Mouse (Mus musculus) intestine, embryonic 15.5 days (tissue): ENCODE measurements around the gene Ero1l. TPM values are rescaled to one million over a fixed set of nuclear protein-coding genes. Genes with fewer than 3 reads are reported as not detected.

ENCODE experiments used
- ATAC-seq: fragments of 200-750 bp; cut with Nextera tagmentation; 2 replicates; pipeline ENCODE4 v1.8.0; 2017; ENCODE audit warnings: moderate TSS enrichment, moderate library complexity
- H3K27ac ChIP-seq: fragments of 300-500 bp; sonication (generic); 2 replicates; pipeline ENCODE4 v1.5.1; 2015; ENCODE audit warnings: mild to moderate bottlenecking, inconsistent platforms
- H3K27me3 ChIP-seq: fragments of 300-500 bp; sonication (generic); replicated peaks from 2 replicates; pipeline ENCODE4 v1.6.1; 2015; ENCODE audit warnings: inconsistent platforms
- H3K36me3 ChIP-seq: fragments of 300-500 bp; sonication (generic); 2 replicates; pipeline ENCODE4 v1.6.1; 2015; ENCODE audit warnings: inconsistent platforms
- H3K4me1 ChIP-seq: fragments of 300-500 bp; sonication (generic); replicated peaks from 2 replicates; pipeline ENCODE4 v1.6.1; 2015; ENCODE audit warnings: inconsistent platforms
- H3K4me2 ChIP-seq: fragments of 300-500 bp; sonication (generic); replicated peaks from 2 replicates; pipeline ENCODE4 v1.6.1; 2015; ENCODE audit warnings: mild to moderate bottlenecking, inconsistent platforms
- H3K4me3 ChIP-seq: fragments of 300-500 bp; sonication (generic); replicated peaks from 2 replicates; pipeline ENCODE4 v1.5.1; 2015; ENCODE audit warnings: inconsistent platforms
- H3K9ac ChIP-seq: fragments of 300-500 bp; sonication (generic); 2 replicates; pipeline ENCODE4 v1.6.1; 2015; ENCODE audit warnings: inconsistent platforms
- H3K9me3 ChIP-seq: fragments of 300-500 bp; sonication (generic); 2 replicates; pipeline ENCODE4 v1.6.1; 2016; ENCODE audit warnings: inconsistent platforms
- WGBS: fragments of 180-500 bp; shearing (Covaris S2); methylation state at CpG from one replicate; pipeline ENCODE4 v1.1.7; 2015; 5-methylcytosine and 5-hydroxymethylcytosine counted together
- polyA plus RNA-seq: library from polyadenylated mRNA; unstranded; fragments of >200 nt; fragmentation: Nextera tagmentation; extraction: Ambion mirVana; gene quantifications from 2 replicates; pipeline ENCODE4 v1.2.1, GENCODE M21; 2015

The Ero1l gene
- polyA plus RNA-seq, 1 experiment from 2014 or later = 73.9 TPM

DNA sequence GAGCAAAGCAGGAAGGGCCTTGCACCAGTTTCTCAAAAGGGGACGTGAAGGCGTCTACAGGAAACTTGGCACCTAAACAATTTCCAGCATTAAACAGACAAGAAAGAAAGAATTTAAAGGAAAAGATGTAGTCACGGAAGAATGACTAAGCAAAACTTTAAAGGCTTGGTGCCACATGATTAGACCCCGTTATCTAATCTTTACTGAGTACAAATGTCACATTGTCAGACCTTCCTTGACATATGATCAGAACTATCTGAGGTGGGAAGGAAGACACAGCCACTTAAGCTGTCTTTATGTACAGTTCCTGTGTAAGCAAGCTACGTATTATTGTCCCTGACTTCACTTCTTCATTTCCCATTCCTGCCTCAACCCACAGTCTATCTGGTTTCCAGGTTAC, 3.1 kb upstream of the Ero1l start:
- Histone ChIP-seq H3K4me1 (no peaks in the 10 kb centered on the region), H3K4me3 (no peak overlapping the region), H3K36me3 (no peaks in the 10 kb centered on the region), H3K4me2 (no peak overlapping the region), H3K9me3 (no peaks in the 10 kb centered on the region), H3K27ac (peak overlapping the region; percentile 27; the same call in 1 of the 2 replicates), H3K27me3 (no peaks in the 10 kb centered on the region), H3K9ac (no peak overlapping the region)
- 55% methylated on average over 5 of the region's 5 CpGs for WGBS
- no peak for ATAC-seq

DNA sequence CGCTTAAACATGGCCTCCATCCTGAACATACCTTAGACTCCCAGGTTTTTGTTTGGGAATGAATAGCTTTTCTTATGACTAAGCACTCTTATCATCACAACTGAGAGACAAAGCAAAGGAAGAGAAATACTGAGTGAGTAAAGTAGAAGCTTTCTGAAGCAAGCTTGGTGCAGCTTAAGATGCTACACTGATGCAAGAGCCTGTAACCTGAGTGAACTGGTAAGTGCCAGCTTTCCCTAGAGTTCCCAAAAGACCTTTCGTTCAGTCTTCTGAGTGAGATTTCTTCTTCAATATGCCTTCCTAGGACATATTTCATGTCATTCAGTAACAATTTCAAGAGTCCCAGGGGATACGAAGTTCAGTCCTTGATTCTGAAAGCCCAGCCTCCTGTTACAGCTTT, 2.5 kb upstream of the Ero1l start:
- no peak overlapping the region for H3K9ac ChIP-seq
- no peak overlapping the region for H3K4me3 ChIP-seq
- no peaks in the 10 kb centered on the region for H3K36me3 ChIP-seq
- no peak for ATAC-seq
- H3K9me3 ChIP-seq = no peaks in the 10 kb centered on the region
- 82% methylated on average over 3 of the region's 3 CpGs for WGBS
- no peaks in the 10 kb centered on the region for H3K27me3 ChIP-seq
- no peak overlapping the region for H3K27ac ChIP-seq
- no peak overlapping the region for H3K4me2 ChIP-seq
- H3K4me1 ChIP-seq = 0 out of 2 replicates have a peak, but pooled peaks cover 4% of the 10 kb centered on the region

DNA sequence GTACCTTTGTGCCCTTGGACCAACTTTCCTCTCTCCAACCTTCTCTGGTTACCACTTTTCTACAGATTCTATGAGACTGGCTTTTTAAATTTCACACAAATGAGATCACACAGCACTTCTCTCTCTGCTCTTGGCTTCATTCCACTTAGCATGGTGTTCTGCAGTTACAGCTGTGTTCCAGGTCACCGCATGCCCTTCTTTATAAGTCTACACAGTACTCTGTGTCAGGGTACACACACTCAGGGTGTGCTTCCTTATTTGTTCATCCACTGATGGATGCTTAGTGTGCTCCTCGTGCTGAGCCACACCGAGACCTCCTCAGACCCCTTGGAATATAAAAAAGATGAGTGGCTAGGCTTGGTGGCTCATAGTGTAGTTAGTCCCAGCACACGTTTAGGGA, 1.5 kb upstream of the Ero1l start:
- Histone ChIP-seq H3K9ac (no peak overlapping the region), H3K27me3 (no peaks in the 10 kb centered on the region), H3K36me3 (no peaks in the 10 kb centered on the region), H3K27ac (no peak overlapping the region), H3K9me3 (no peaks in the 10 kb centered on the region), H3K4me3 (no peak overlapping the region), H3K4me2 (no peak overlapping the region), H3K4me1 (0 out of 2 replicates have a peak, but pooled peaks cover 6% of the 10 kb centered on the region)
- no peak for ATAC-seq
- WGBS = 76% methylated on average over 4 of the region's 4 CpGs

- no peak overlapping the region for H3K9ac ChIP-seq
- no peak overlapping the region for H3K4me2 ChIP-seq
- H3K27me3 ChIP-seq = no peaks in the 10 kb centered on the region
- no peak overlapping the region for H3K4me3 ChIP-seq
- WGBS = 53% methylated on average over 3 of the region's 3 CpGs
- H3K4me1 ChIP-seq = 0 out of 2 replicates have a peak, but pooled peaks cover 6% of the 10 kb centered on the region
- 0 out of 2 replicates have a peak overlapping the region, but pooled peaks have one; percentile 95 for H3K27ac ChIP-seq
- H3K36me3 ChIP-seq = no peaks in the 10 kb centered on the region
- ATAC-seq = no peak
- no peaks in the 10 kb centered on the region for H3K9me3 ChIP-seq
Observed at GRCm38 (mm10) chr14:45319237-45319610, 653 bp upstream of the Ero1l start.

GRCm38 (mm10) chr14:45317921-45318411, 605 bp downstream of the Ero1l start:
- H3K4me3 ChIP-seq = peak overlapping the region; percentile 86
- WGBS = under 1% methylated on average over 38 of the region's 38 CpGs
- 0 out of 2 replicates have a peak, but pooled peaks cover 6% of the 10 kb centered on the region for H3K4me1 ChIP-seq
- no peaks in the 10 kb centered on the region for H3K36me3 ChIP-seq
- no peaks in the 10 kb centered on the region for H3K9me3 ChIP-seq
- peak overlapping the region; percentile 67 for H3K4me2 ChIP-seq
- H3K27ac ChIP-seq = peak overlapping the region; percentile 95
- no peaks in the 10 kb centered on the region for H3K27me3 ChIP-seq
- no peak; the same call in none of the 2 replicates for ATAC-seq
- H3K9ac ChIP-seq = peak overlapping the region; percentile 90

- no peaks in the 10 kb centered on the region for H3K9me3 ChIP-seq
- H3K4me2 ChIP-seq = peak overlapping the region; percentile 67
- ATAC-seq = no peak
- WGBS = 65% methylated on average over 5 of the region's 5 CpGs
- peak overlapping the region; percentile 86 for H3K4me3 ChIP-seq
- H3K9ac ChIP-seq = no peak overlapping the region
- H3K27ac ChIP-seq = no peak overlapping the region
- 0 out of 2 replicates have a peak, but pooled peaks cover 6% of the 10 kb centered on the region for H3K4me1 ChIP-seq
- H3K36me3 ChIP-seq = no peaks in the 10 kb centered on the region
- no peaks in the 10 kb centered on the region for H3K27me3 ChIP-seq
Observed at GRCm38 (mm10) chr14:45316927-45317326, 1.6 kb downstream of the Ero1l start.

- H3K27ac ChIP-seq = no peak overlapping the region
- H3K4me2 ChIP-seq = no peak overlapping the region
- no peaks in the 10 kb centered on the region for H3K4me1 ChIP-seq
- no peaks in the 10 kb centered on the region for H3K27me3 ChIP-seq
- no peak for ATAC-seq
- no peak overlapping the region for H3K4me3 ChIP-seq
- no peaks in the 10 kb centered on the region for H3K36me3 ChIP-seq
- WGBS = 91% methylated on average over 14 of the region's 14 CpGs
- no peak overlapping the region for H3K9ac ChIP-seq
- no peaks in the 10 kb centered on the region for H3K9me3 ChIP-seq
Observed at GRCm38 (mm10) chr14:45310101-45310500, 8.5 kb downstream of the Ero1l start.

DNA sequence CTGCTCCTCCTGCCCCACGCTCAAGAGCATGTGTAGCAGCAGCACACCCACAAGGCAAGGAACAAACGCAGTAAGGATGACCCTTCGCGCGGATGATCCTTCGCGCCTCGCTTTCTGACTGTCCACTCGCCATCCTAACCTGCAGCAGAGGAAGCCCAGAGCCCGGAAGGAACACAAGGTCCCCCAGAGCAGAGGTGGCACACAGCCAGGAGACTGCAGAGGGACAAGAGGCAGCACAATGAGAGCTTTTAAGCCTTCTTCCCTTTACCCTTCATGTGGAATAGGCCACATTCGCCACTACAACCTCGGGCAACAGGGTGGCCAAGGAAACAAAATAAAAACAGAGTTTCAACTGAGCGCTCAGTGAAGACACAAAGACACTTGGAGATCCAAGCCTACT, 8.9 kb downstream of the Ero1l start:
- no peak overlapping the region for H3K4me3 ChIP-seq
- 90% methylated on average over 13 of the region's 13 CpGs for WGBS
- no peak overlapping the region for H3K4me2 ChIP-seq
- H3K27ac ChIP-seq = no peak overlapping the region
- H3K4me1 ChIP-seq = no peaks in the 10 kb centered on the region
- H3K9me3 ChIP-seq = no peaks in the 10 kb centered on the region
- ATAC-seq = no peak
- H3K27me3 ChIP-seq = no peaks in the 10 kb centered on the region
- no peaks in the 10 kb centered on the region for H3K36me3 ChIP-seq
- H3K9ac ChIP-seq = no peak overlapping the region

DNA sequence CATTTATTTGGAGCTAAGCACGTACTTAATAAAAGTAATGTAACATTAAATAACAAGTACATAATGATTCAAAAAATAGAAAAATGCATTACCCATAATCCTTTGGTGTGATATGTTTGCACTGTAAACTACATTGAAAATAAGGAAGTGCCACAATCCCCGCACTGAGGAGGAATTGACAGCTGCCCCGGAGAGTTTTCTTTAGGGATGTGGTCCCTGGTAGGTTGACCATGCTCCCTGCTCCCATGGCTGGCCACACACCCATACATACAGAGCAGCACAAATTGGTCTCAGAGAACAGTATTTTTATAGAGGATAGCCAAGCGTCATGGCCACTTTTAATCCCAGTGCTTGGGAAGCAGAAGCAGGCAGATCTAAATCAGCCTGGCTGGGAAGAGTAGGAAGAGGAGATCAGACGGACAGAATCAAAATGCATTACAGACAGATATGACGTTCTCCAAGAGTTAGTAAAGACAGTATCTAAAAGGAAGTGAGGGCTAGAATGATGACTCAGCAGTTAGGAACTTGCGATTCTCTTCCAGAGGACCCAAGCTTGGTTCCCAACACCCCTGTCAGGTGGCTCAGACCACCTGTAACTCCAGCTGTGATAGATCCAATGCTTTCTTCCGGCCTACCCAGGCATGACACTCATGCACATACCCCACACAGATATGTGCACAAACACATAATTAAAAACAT, 10.8 kb downstream of the Ero1l start:
- Histone ChIP-seq H3K9ac (no peak overlapping the region), H3K27me3 (no peaks in the 10 kb centered on the region), H3K27ac (no peak overlapping the region), H3K4me3 (no peak overlapping the region), H3K36me3 (no peaks in the 10 kb centered on the region), H3K9me3 (no peaks in the 10 kb centered on the region), H3K4me2 (no peak overlapping the region), H3K4me1 (no peaks in the 10 kb centered on the region)
- ATAC-seq = no peak
- 86% methylated on average over 8 of the region's 8 CpGs for WGBS

- no peak overlapping the region for H3K9ac ChIP-seq
- peaks cover 5% of the 10 kb centered on the region; the same call in 1 of the 2 replicates for H3K36me3 ChIP-seq
- H3K27ac ChIP-seq = no peak overlapping the region
- no peaks in the 10 kb centered on the region for H3K9me3 ChIP-seq
- no peak overlapping the region for H3K4me3 ChIP-seq
- 87% methylated on average over 5 of the region's 5 CpGs for WGBS
- no peak overlapping the region for H3K4me2 ChIP-seq
- no peak; the same call in 1 of the 2 replicates for ATAC-seq
- no peaks in the 10 kb centered on the region for H3K4me1 ChIP-seq
- no peaks in the 10 kb centered on the region for H3K27me3 ChIP-seq
Observed at GRCm38 (mm10) chr14:45305852-45306251, 12.7 kb downstream of the Ero1l start.

DNA sequence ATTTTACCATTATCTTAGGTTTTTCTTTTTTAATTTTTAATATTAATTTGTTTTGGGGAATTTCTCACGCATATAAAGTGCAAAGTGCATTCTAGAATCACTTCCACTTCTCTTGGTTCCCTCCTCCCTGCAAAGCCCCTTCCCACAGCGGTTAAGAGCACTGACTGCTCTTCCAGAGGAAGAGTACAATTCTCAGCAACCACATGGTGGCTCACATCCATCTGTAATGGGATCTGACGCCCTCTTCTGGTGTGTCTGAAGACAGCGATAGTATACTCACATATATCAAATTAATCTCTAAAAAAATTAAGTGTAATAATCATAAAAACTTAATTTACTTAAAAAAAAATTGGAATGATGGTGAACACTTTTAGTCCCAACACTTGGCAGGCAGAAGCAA, 14.2 kb downstream of the Ero1l start:
- no peaks in the 10 kb centered on the region for H3K27me3 ChIP-seq
- no peak overlapping the region for H3K27ac ChIP-seq
- H3K4me1 ChIP-seq = no peaks in the 10 kb centered on the region
- WGBS = 81% methylated on average over 4 of the region's 4 CpGs
- H3K9ac ChIP-seq = no peak overlapping the region
- no peak overlapping the region for H3K4me2 ChIP-seq
- H3K9me3 ChIP-seq = no peaks in the 10 kb centered on the region
- ATAC-seq = no peak
- peaks cover 5% of the 10 kb centered on the region; the same call in 1 of the 2 replicates for H3K36me3 ChIP-seq
- H3K4me3 ChIP-seq = no peak overlapping the region

- no peak for ATAC-seq
- peaks cover 5% of the 10 kb centered on the region; the same call in 1 of the 2 replicates for H3K36me3 ChIP-seq
- H3K4me2 ChIP-seq = no peak overlapping the region
- WGBS = 74% methylated on average over 4 of the region's 4 CpGs
- H3K9ac ChIP-seq = no peak overlapping the region
- H3K4me1 ChIP-seq = no peaks in the 10 kb centered on the region
- no peaks in the 10 kb centered on the region for H3K27me3 ChIP-seq
- no peaks in the 10 kb centered on the region for H3K9me3 ChIP-seq
- no peak overlapping the region for H3K27ac ChIP-seq
- H3K4me3 ChIP-seq = no peak overlapping the region
Observed at GRCm38 (mm10) chr14:45303939-45304338, 14.6 kb downstream of the Ero1l start.

DNA sequence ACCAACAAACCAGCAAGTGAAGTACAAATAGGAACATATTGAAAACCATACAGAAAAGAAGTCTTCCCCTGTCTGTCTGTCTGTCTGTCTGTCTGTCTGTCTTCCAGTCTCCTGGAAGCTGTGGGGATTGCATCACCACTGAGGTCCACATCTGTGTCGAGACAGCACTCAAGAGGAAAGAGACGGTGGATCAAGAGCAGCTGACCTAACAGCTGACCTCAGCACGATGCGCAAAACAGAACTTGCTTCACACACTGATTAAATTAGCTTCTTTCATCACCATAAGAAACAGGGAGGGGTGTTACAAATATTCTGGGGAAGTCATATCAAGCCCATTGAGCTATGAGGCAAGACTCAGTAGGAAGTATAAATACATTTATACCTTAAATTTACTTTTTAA, 27.0 kb downstream of the Ero1l start:
- WGBS = 73% methylated on average over 4 of the region's 4 CpGs
- no peak for ATAC-seq
- no peaks in the 10 kb centered on the region for H3K27me3 ChIP-seq

More for the DNA sequence above, 27.0 kb downstream of the Ero1l start:
- Histone ChIP-seq H3K36me3 (peaks cover 2% of the 10 kb centered on the region; the same call in 1 of the 2 replicates), H3K9me3 (no peaks in the 10 kb centered on the region), H3K27ac (no peak overlapping the region), H3K4me3 (no peak overlapping the region), H3K4me2 (no peak overlapping the region), H3K9ac (no peak overlapping the region), H3K4me1 (no peaks in the 10 kb centered on the region)
